In genomic region chr8:88274090-88274489, GRCm38 (mm10) we compare ENCODE assay signal across 26 mouse cellular contexts. TPM values are rescaled to one million over a fixed set of nuclear protein-coding genes. Genes with fewer than 3 reads are reported as not detected.
DNase-seq lines count a peak whose midpoint lies in the region; ATAC-seq and TF ChIP-seq lines count a peak whose summit lies in the region.
"Had no signal": no experiment of that assay in that cellular context is flagged by ENCODE, and none has a peak within 500 bp of the region (broad histone marks: within the 10 kb centered on the region; RNA-seq: fewer than 3 reads in every experiment).

No protein-coding gene starts in this region.

- H3K4me3 ChIP-seq in G1E (ENCODE audit: low read depth, low read length) = peak overlapping the region; percentile 84
- no peak overlapping the region for H3K4me3 ChIP-seq in bone marrow macrophage, adult 2 months (ENCODE audit: insufficient read depth, low read length)
- H3K4me3 ChIP-seq in liver, embryonic 14.5 days (ENCODE audit: insufficient read depth in 1 of 2, low read depth in 2 of 2, low read length in 2 of 2) = no peak overlapping the region
- H3K4me3 ChIP-seq: embryonic facial prominence, embryonic 13.5 days; forebrain, embryonic 10.5 days; forebrain, embryonic 15.5 days; heart, embryonic 10.5 days; heart, embryonic 15.5 days; midbrain, embryonic 12.5 days had no signal

- H3K9me3 ChIP-seq in G1E (replicated peaks) = no peaks in the 10 kb centered on the region
- no peaks in the 10 kb centered on the region for H3K9me3 ChIP-seq in liver, embryonic 14.5 days (ENCODE audit: control insufficient read depth, low read length)
- H3K9me3 ChIP-seq: embryonic facial prominence, embryonic 13.5 days; forebrain, embryonic 10.5 days; forebrain, embryonic 15.5 days; heart, embryonic 10.5 days; heart, embryonic 15.5 days; midbrain, embryonic 12.5 days had no signal

- TF ChIP-seq POLR2A in bone marrow macrophage, adult 2 months (IDR thresholded peaks at IDR 0.05; ENCODE audit: borderline replicate concordance, low read depth, low read length) = no peak

- no peak for TF ChIP-seq CTCF in G1E (IDR thresholded peaks at IDR 0.05; ENCODE audit: low read depth, low read length)
- TF ChIP-seq CTCF in bone marrow macrophage, adult 2 months (IDR thresholded peaks at IDR 0.05; ENCODE audit: low read depth, low read length) = no peak
- TF ChIP-seq CTCF in liver, embryonic 14.5 days (IDR thresholded peaks at IDR 0.05; ENCODE audit: low read depth) = no peak

- ATAC-seq in G1E (ENCODE audit: extremely low read depth, insufficient number of reproducible peaks, low FRiP score, poor library complexity, severe bottlenecking) = peak; percentile 47
- ATAC-seq in liver, embryonic 14.5 days (ENCODE audit: insufficient read depth) = peak; percentile 46; the same call in 1 of the 2 replicates
- peak; percentile 42 for ATAC-seq in megakaryocyte progenitor cell, adult 5-6 weeks (replicated peaks; ENCODE audit: poor library complexity)
- ATAC-seq: forebrain, embryonic 15.5 days; hindbrain, embryonic 16.5 days had no signal

- 0 out of 2 replicates have a peak overlapping the region, but pooled peaks have one; percentile 12 for H3K9ac ChIP-seq in liver, embryonic 14.5 days (replicated peaks)
- H3K9ac ChIP-seq: embryonic facial prominence, embryonic 13.5 days; forebrain, embryonic 15.5 days; heart, embryonic 15.5 days; midbrain, embryonic 12.5 days had no signal

- peaks cover 55% of the 10 kb centered on the region for H3K36me3 ChIP-seq in G1E (replicated peaks)
- H3K36me3 ChIP-seq in liver, embryonic 14.5 days (replicated peaks; ENCODE audit: control insufficient read depth, insufficient read depth, low read depth) = no peaks in the 10 kb centered on the region
- H3K36me3 ChIP-seq: embryonic facial prominence, embryonic 13.5 days; forebrain, embryonic 10.5 days; forebrain, embryonic 15.5 days; heart, embryonic 10.5 days; heart, embryonic 15.5 days; midbrain, embryonic 12.5 days had no signal

- peaks cover 91% of the 10 kb centered on the region for H3K4me1 ChIP-seq in G1E (ENCODE audit: insufficient read depth, low read depth, low read length)
- peaks cover 37% of the 10 kb centered on the region for H3K4me1 ChIP-seq in bone marrow macrophage, adult 2 months (ENCODE audit: control insufficient read depth, insufficient read depth, low read length)
- H3K4me1 ChIP-seq in liver, embryonic 14.5 days (replicated peaks; ENCODE audit: control insufficient read depth in 2 of 2, insufficient read depth in 2 of 2, low read length in 1 of 2) = peaks cover 14 to 22% of the 10 kb centered on the region in 2 experiments

- intact Hi-C loops in left cerebral cortex, postnatal 10 days (cut with DNase I) = loop anchor here (5.0 kb wide), 1 partner anchor 348 kb away; no protein-coding TSS in a partner anchor

- H3K4me2 ChIP-seq in liver, embryonic 14.5 days (ENCODE audit: low read depth) = peak overlapping the region; percentile 88
- H3K4me2 ChIP-seq: embryonic facial prominence, embryonic 13.5 days; forebrain, embryonic 15.5 days; heart, embryonic 15.5 days; midbrain, embryonic 12.5 days had no signal

- peak; percentile 49 for DNase-seq in G1E (ENCODE audit: low spot score)
- DNase-seq in liver, embryonic 14.5 days (ENCODE audit: low read depth in 3 of 3, low spot score in 3 of 3) = peak in 2 of 3 experiments; percentile 53 to 55
- no peak for DNase-seq in kidney, postnatal 25 days
- DNase-seq in left cerebral cortex, postnatal 10 days (ENCODE audit: extremely low spot score in 1 of 2, low spot score in 2 of 2) = no peak
- DNase-seq in heart, adult 11 months = no peak
- DNase-seq in urinary bladder, postnatal 14 days (ENCODE audit: low spot score) = no peak
- DNase-seq: adrenal gland, postnatal 36 days; B cell, adult 2 months; cerebellum, adult 8-10 months; cerebellum, postnatal 25 days; kidney, adult 2 months; kidney, postnatal 4 days; layer of hippocampus, postnatal 36 days; lung, postnatal 36 days; retina, postnatal 1 day; right cerebral cortex, postnatal 14 days; thymus, postnatal 4 days had no signal

- WGBS in liver, embryonic 14.5 days (ENCODE audit: insufficient replicate concordance) = 30% methylated on average over 5 of the region's 5 CpGs

- peak overlapping the region; percentile 51 for H3K27ac ChIP-seq in bone marrow macrophage, adult 2 months (ENCODE audit: insufficient read depth, low read depth, low read length)
- H3K27ac ChIP-seq in liver, embryonic 14.5 days = no peak overlapping the region
- H3K27ac ChIP-seq: embryonic facial prominence, embryonic 13.5 days; forebrain, embryonic 10.5 days; forebrain, embryonic 15.5 days; heart, embryonic 10.5 days; heart, embryonic 15.5 days; midbrain, embryonic 12.5 days had no signal

- H3K27me3 ChIP-seq in G1E (ENCODE audit: insufficient read depth, low read length) = no peaks in the 10 kb centered on the region
- peaks cover 3% of the 10 kb centered on the region; the same call in 1 of the 2 replicates for H3K27me3 ChIP-seq in liver, embryonic 14.5 days (ENCODE audit: control insufficient read depth, insufficient read depth, low read length)
- H3K27me3 ChIP-seq: forebrain, embryonic 15.5 days had no signal

- no peak for TF ChIP-seq EP300 in liver, embryonic 14.5 days (IDR thresholded peaks at IDR 0.05; ENCODE audit: low read depth)

RNA-seq across cellular contexts. Expression of gene Adcy7, which starts 1.9 kb away (rescaled TPM):
- total RNA-seq in G1E (2014; fragmentation: Nextera tagmentation) = 95.9 and 117 TPM in 2 replicates
- 129 and 140 TPM in 2 replicates for total RNA-seq in G1E (2017)
- polyA plus RNA-seq in G1E (2012) = 69.8 and 70.0 TPM in 2 replicates
- 145 and 146 TPM in 2 replicates for polyA plus RNA-seq in bone marrow macrophage, adult 2 months (2012; ENCODE audit: insufficient read depth, insufficient read length, missing spikeins)
- 21.3 and 24.7 TPM in 2 replicates for polyA plus RNA-seq in liver, embryonic 14.5 days (2012; rRNA removed)
- polyA plus RNA-seq in liver, embryonic 14.5 days (2014; fragmentation: Nextera tagmentation; extraction: Ambion mirVana) = 20.0 and 24.7 TPM in 2 replicates
- 25.5 and 27.8 TPM in 2 replicates for total RNA-seq in megakaryocyte progenitor cell, adult 5-6 weeks (2015)
- total RNA-seq in megakaryocyte progenitor cell, adult 5-6 weeks (2017) = 40.6 and 41.6 TPM in 2 replicates
- total RNA-seq in left cerebral cortex, postnatal 10 days (2021) = 10 to 100 TPM in 1 of 2 experiments, 1 to 10 TPM in 1; 9.4 to 10.3 TPM

Comparison
In these comparisons a context has a peak if more than half of its experiments do, and no peak if none do; other contexts are left out.
1. DNase-seq: peak in G1E (single experiment) and liver, embryonic 14.5 days (2 of 3); none in kidney, postnatal 25 days (0 of 2), left cerebral cortex, postnatal 10 days (0 of 2), heart, adult 11 months (single experiment) and urinary bladder, postnatal 14 days (single experiment).
2. Peak in every context shown above with its lines, with median percentiles within 50 percentile points of each other: ATAC-seq.